Mouse (Mus musculus) bone marrow, adult 2 months (tissue): ENCODE data around the gene Kpna3. TPM values are rescaled to one million over a fixed set of nuclear protein-coding genes. Genes with fewer than 3 reads are reported as not detected.
A peak's percentile ranks its signal among the peaks of the same experiment; 100 is the strongest.
"Not testable (repeated sequence)": the region's sequence is repeated elsewhere in the genome, so short reads cannot be mapped to it uniquely, and the experiment has no call there.

Experiments
- H3K27ac ChIP-seq: fragments of 200-500 bp; 2 replicates; pipeline ENCODE4 v1.5.1; 2012; ENCODE audit warnings: low read depth, mild to moderate bottlenecking, control low read depth, inconsistent platforms, low read length; ENCODE audit not compliant: control insufficient read depth, poor library complexity, insufficient read depth
- H3K4me1 ChIP-seq: fragments of 200-500 bp; 2 replicates; pipeline ENCODE4 v1.6.1; 2011; ENCODE audit warnings: low read length; ENCODE audit not compliant: control insufficient read depth, insufficient read depth
- H3K4me3 ChIP-seq: fragments of 200-500 bp; replicated peaks from 2 replicates; pipeline ENCODE3; 2011; ENCODE audit warnings: mild to moderate bottlenecking, low read depth, low read length, control low read depth; ENCODE audit not compliant: control insufficient read depth
- CTCF ChIP-seq: fragments of 200-500 bp; IDR thresholded peaks from 2 replicates; pipeline ENCODE4 v1.5.1; 2011; ENCODE audit warnings: low read length, control low read depth; ENCODE audit not compliant: control insufficient read depth, insufficient read depth
- POLR2A ChIP-seq: fragments of 200-500 bp; IDR thresholded peaks from 2 replicates; pipeline ENCODE4 v1.6.1; 2011; ENCODE audit warnings: low read depth, mild to moderate bottlenecking, control low read depth, low read length, borderline replicate concordance; ENCODE audit not compliant: control insufficient read depth
- WGBS: fragments of 180-500 bp; shearing (Covaris S2); methylation state at CpG from one replicate; pipeline ENCODE4 v1.1.7; 2018; 5-methylcytosine and 5-hydroxymethylcytosine counted together
- polyA plus RNA-seq: library from polyadenylated mRNA; stranded (reverse); fragments of >200 nt; gene quantifications from 2 replicates; pipeline ENCODE4 v1.2.4, GENCODE M21; 2011; ENCODE audit warnings: low replicate concordance; ENCODE audit not compliant: missing spikeins, insufficient read depth, insufficient read length

Gene Kpna3
- polyA plus RNA-seq, 1 experiment = 16.7 TPM

- TF ChIP-seq CTCF (peak; percentile 29; the same call in 1 of the 2 replicates), POLR2A (no peak)
- Histone ChIP-seq H3K4me1 (no peaks in the 10 kb centered on the region), H3K27ac (no peak overlapping the region), H3K4me3 (no peak overlapping the region)
- 82% methylated on average over 10 of the region's 10 CpGs for WGBS
Observed at GRCm38 (mm10) chr14:61346827-61347698, 92.6 kb downstream of the Kpna3 start.

GRCm38 (mm10) chr14:61344590-61344989 is 95.1 kb downstream of the Kpna3 start:
- Histone ChIP-seq H3K4me3 (no peak overlapping the region), H3K27ac (no peak overlapping the region), H3K4me1 (no peaks in the 10 kb centered on the region)
- TF ChIP-seq POLR2A = no peak
- 71% methylated on average over 5 of the region's 5 CpGs for WGBS

- H3K4me3 ChIP-seq = no peak overlapping the region
- TF ChIP-seq CTCF (no peak), POLR2A (no peak)
- H3K4me1 ChIP-seq = no peaks in the 10 kb centered on the region
- WGBS = 55% methylated on average over 4 of the region's 4 CpGs
- H3K27ac ChIP-seq = no peak overlapping the region
Observed at GRCm38 (mm10) chr14:61339381-61339780, 100.3 kb downstream of the Kpna3 start.

GRCm38 (mm10) chr14:61330996-61331561 is 108.6 kb downstream of the Kpna3 start:
- Histone ChIP-seq H3K4me3 (no peak overlapping the region), H3K4me1 (no peaks in the 10 kb centered on the region), H3K27ac (no peak overlapping the region)
- 12% methylated on average over 13 of the region's 13 CpGs for WGBS
- no peak for TF ChIP-seq POLR2A
- peak; percentile 75 for TF ChIP-seq CTCF

GRCm38 (mm10) chr14:61330591-61330990 is 109.1 kb downstream of the Kpna3 start:
- Histone ChIP-seq H3K4me1 (no peaks in the 10 kb centered on the region), H3K27ac (no peak overlapping the region), H3K4me3 (no peak overlapping the region)
- 86% methylated on average over 11 of the region's 11 CpGs for WGBS
- TF ChIP-seq POLR2A (no peak), CTCF (no peak)

- Histone ChIP-seq H3K4me1 (no peaks in the 10 kb centered on the region), H3K4me3 (no peak overlapping the region), H3K27ac (no peak overlapping the region)
- TF ChIP-seq CTCF (no peak), POLR2A (no peak)
- 46% methylated on average over 19 of the region's 19 CpGs for WGBS
Observed at GRCm38 (mm10) chr14:61327618-61328450, 111.8 kb downstream of the Kpna3 start.

- H3K27ac ChIP-seq, H3K4me1 ChIP-seq, H3K4me3 ChIP-seq: not testable (repeated sequence)
- WGBS = 57% methylated on average over 6 of the region's 6 CpGs
Observed at GRCm38 (mm10) chr14:61327007-61327406, 112.7 kb downstream of the Kpna3 start.

- WGBS = 64% methylated on average over 1 of the region's 1 CpGs
- TF ChIP-seq CTCF = no peak
- no peak for TF ChIP-seq POLR2A
- 0 out of 2 replicates have a peak, but pooled peaks cover 2% of the 10 kb centered on the region for H3K4me1 ChIP-seq
- no peak overlapping the region for H3K4me3 ChIP-seq
- H3K27ac ChIP-seq = no peak overlapping the region
Observed at GRCm38 (mm10) chr14:61322740-61323139, 116.9 kb downstream of the Kpna3 start.

GRCm38 (mm10) chr14:61321200-61321599 is 118.5 kb downstream of the Kpna3 start:
- TF ChIP-seq CTCF = no peak
- TF ChIP-seq POLR2A = no peak
- WGBS = 73% methylated on average over 4 of the region's 4 CpGs
- Histone ChIP-seq H3K27ac (no peak overlapping the region), H3K4me3 (no peak overlapping the region), H3K4me1 (0 out of 2 replicates have a peak, but pooled peaks cover 2% of the 10 kb centered on the region)
